Mouse (Mus musculus): Measurements from ENCODE around the gene Cxadr. TPM values are rescaled to one million over a fixed set of nuclear protein-coding genes. Genes with fewer than 3 reads are reported as not detected.

The Cxadr gene
- not detected in 2 replicates for polyA plus RNA-seq (2012)

GRCm38 (mm10) chr16:78301183-78301830 lies at the start of gene Cxadr:
Gene Cxadr (plus strand): TSS chr16:78301489.
- TF ChIP-seq GATA1 (IDR thresholded peaks at IDR 0.05; ENCODE audit: low read length) = no peak

GRCm38 (mm10) chr16:78258989-78259388 lies 42.3 kb upstream of the Cxadr start:
- TF ChIP-seq GATA1 (IDR thresholded peaks at IDR 0.05; ENCODE audit: low read length) = no peak

- no peak for TF ChIP-seq GATA1 (IDR thresholded peaks at IDR 0.05; ENCODE audit: low read length)
Measured at GRCm38 (mm10) chr16:78260070-78260879, 41.0 kb upstream of the Cxadr start.

GRCm38 (mm10) chr16:78261520-78261919 lies 39.8 kb upstream of the Cxadr start:
- no peak for TF ChIP-seq GATA1 (IDR thresholded peaks at IDR 0.05; ENCODE audit: low read length)

GRCm38 (mm10) chr16:78264442-78265150 lies 36.7 kb upstream of the Cxadr start:
- no peak for TF ChIP-seq GATA1 (IDR thresholded peaks at IDR 0.05; ENCODE audit: low read length)

- TF ChIP-seq GATA1 (IDR thresholded peaks at IDR 0.05; ENCODE audit: low read length) = no peak
Measured at GRCm38 (mm10) chr16:78265151-78265590, 36.1 kb upstream of the Cxadr start.

GRCm38 (mm10) chr16:78265826-78266225 lies 35.5 kb upstream of the Cxadr start:
- no peak for TF ChIP-seq GATA1 (IDR thresholded peaks at IDR 0.05; ENCODE audit: low read length)

- no peak for TF ChIP-seq GATA1 (IDR thresholded peaks at IDR 0.05; ENCODE audit: low read length)
Measured at GRCm38 (mm10) chr16:78267453-78267852, 33.8 kb upstream of the Cxadr start.

- no peak for TF ChIP-seq GATA1 (IDR thresholded peaks at IDR 0.05; ENCODE audit: low read length)
Measured at GRCm38 (mm10) chr16:78268167-78268566, 33.1 kb upstream of the Cxadr start.

GRCm38 (mm10) chr16:78274825-78275455 lies 26.3 kb upstream of the Cxadr start:
- no peak for TF ChIP-seq GATA1 (IDR thresholded peaks at IDR 0.05; ENCODE audit: low read length)

- no peak for TF ChIP-seq GATA1 (IDR thresholded peaks at IDR 0.05; ENCODE audit: low read length)
Measured at GRCm38 (mm10) chr16:78277567-78277966, 23.7 kb upstream of the Cxadr start.

GRCm38 (mm10) chr16:78280093-78280881 lies 21.0 kb upstream of the Cxadr start:
- no peak for TF ChIP-seq GATA1 (IDR thresholded peaks at IDR 0.05; ENCODE audit: low read length)

GRCm38 (mm10) chr16:78283231-78283630 lies 18.1 kb upstream of the Cxadr start:
- TF ChIP-seq GATA1 (IDR thresholded peaks at IDR 0.05; ENCODE audit: low read length) = no peak

- no peak for TF ChIP-seq GATA1 (IDR thresholded peaks at IDR 0.05; ENCODE audit: low read length)
Measured at GRCm38 (mm10) chr16:78294051-78294450, 7.2 kb upstream of the Cxadr start.

Data from G1E-ER4 (cell line).